Comparison of ENCODE assay signal across 8 mouse cellular contexts in genomic region chr17:8801083-8801854, GRCm38 (mm10).
A peak's percentile ranks its signal among the peaks of the same experiment; 100 is the strongest.
DNase-seq lines count a peak whose midpoint lies in the region; ATAC-seq and TF ChIP-seq lines count a peak whose summit lies in the region.

No protein-coding gene starts in this region.

- peak overlapping the region; percentile 95 for H3K4me2 ChIP-seq in limb, embryonic 14.5 days (replicated peaks; ENCODE audit: low read depth, low read length, severe bottlenecking)
- peak overlapping the region; percentile 84 for H3K4me2 ChIP-seq in midbrain, embryonic 15.5 days
- peak overlapping the region; percentile 95 for H3K4me2 ChIP-seq in stomach, postnatal 0 days (replicated peaks; ENCODE audit: low read depth)

- H3K27me3 ChIP-seq in heart, adult 2 months (ENCODE audit: control insufficient read depth, insufficient read depth, low read length): peaks cover 12% of the 10 kb centered on the region
- peaks cover 57% of the 10 kb centered on the region for H3K27me3 ChIP-seq in limb, embryonic 14.5 days (ENCODE audit: control insufficient read depth, insufficient read depth, low read length)
- peaks cover 31% of the 10 kb centered on the region for H3K27me3 ChIP-seq in midbrain, embryonic 15.5 days (replicated peaks)
- peaks cover 15% of the 10 kb centered on the region; the same call in 1 of the 2 replicates for H3K27me3 ChIP-seq in stomach, postnatal 0 days (ENCODE audit: control insufficient read depth, insufficient read depth, low read length)

- peak overlapping the region; percentile 87 for H3K4me3 ChIP-seq in heart, adult 2 months
- peak overlapping the region; percentile 68 for H3K4me3 ChIP-seq in limb, embryonic 14.5 days (replicated peaks; ENCODE audit: low read length)
- peak overlapping the region; percentile 84 for H3K4me3 ChIP-seq in midbrain, embryonic 15.5 days
- H3K4me3 ChIP-seq in stomach, postnatal 0 days (ENCODE audit: low read depth, low read length): peak overlapping the region; percentile 66

- peaks cover 1% of the 10 kb centered on the region; the same call in 1 of the 2 replicates for H3K4me1 ChIP-seq in heart, adult 2 months (ENCODE audit: control insufficient read depth, insufficient read depth, low read length)
- peaks cover 14% of the 10 kb centered on the region for H3K4me1 ChIP-seq in limb, embryonic 14.5 days (ENCODE audit: control insufficient read depth, insufficient read depth, low read length)
- peaks cover 40% of the 10 kb centered on the region for H3K4me1 ChIP-seq in midbrain, embryonic 15.5 days
- H3K4me1 ChIP-seq in stomach, postnatal 0 days (replicated peaks; ENCODE audit: control insufficient read depth, insufficient read depth): 0 out of 2 replicates have a peak, but pooled peaks cover 2% of the 10 kb centered on the region

- H3K79me2 ChIP-seq in heart, adult 2 months (replicated peaks; ENCODE audit: control insufficient read depth, insufficient read depth, low read length): no peaks in the 10 kb centered on the region

- no peak for TF ChIP-seq CTCF in heart, adult 2 months (IDR thresholded peaks at IDR 0.05)
- no peak for TF ChIP-seq CTCF in stomach, postnatal 0 days (IDR thresholded peaks at IDR 0.05; ENCODE audit: low read depth)

- no peaks in the 10 kb centered on the region for H3K36me3 ChIP-seq in heart, adult 2 months (ENCODE audit: control insufficient read depth, insufficient read depth, low read length)
- H3K36me3 ChIP-seq in limb, embryonic 14.5 days (ENCODE audit: control insufficient read depth, insufficient read depth, low read length): no peaks in the 10 kb centered on the region
- H3K36me3 ChIP-seq in midbrain, embryonic 15.5 days (replicated peaks): no peaks in the 10 kb centered on the region
- no peaks in the 10 kb centered on the region for H3K36me3 ChIP-seq in stomach, postnatal 0 days (ENCODE audit: control insufficient read depth, insufficient read depth, low read length)

- intact Hi-C loops in heart, adult 2 months (cut with DNase I): loop anchor here (2.0 kb wide), 1 partner anchor 72 kb away; no protein-coding TSS in a partner anchor

- no peaks in the 10 kb centered on the region for H3K9me3 ChIP-seq in limb, embryonic 14.5 days (ENCODE audit: control insufficient read depth, low read length)
- H3K9me3 ChIP-seq in midbrain, embryonic 15.5 days: no peaks in the 10 kb centered on the region
- no peaks in the 10 kb centered on the region for H3K9me3 ChIP-seq in stomach, postnatal 0 days (ENCODE audit: control insufficient read depth, low read length)

- peak overlapping the region; percentile 73 for H3K9ac ChIP-seq in heart, adult 2 months (ENCODE audit: low read depth, low read length)
- peak overlapping the region; percentile 71 for H3K9ac ChIP-seq in limb, embryonic 14.5 days (ENCODE audit: low read depth, low read length, severe bottlenecking)
- H3K9ac ChIP-seq in midbrain, embryonic 15.5 days: peak overlapping the region; percentile 82
- H3K9ac ChIP-seq in stomach, postnatal 0 days (ENCODE audit: low read length): peak overlapping the region; percentile 62

- H3K27ac ChIP-seq in heart, adult 2 months: peak overlapping the region; percentile 69
- no peak overlapping the region for H3K27ac ChIP-seq in limb, embryonic 14.5 days (replicated peaks; ENCODE audit: low read depth, low read length)
- H3K27ac ChIP-seq in midbrain, embryonic 15.5 days: peak overlapping the region; percentile 90
- peak overlapping the region; percentile 63 for H3K27ac ChIP-seq in stomach, postnatal 0 days (replicated peaks)

- peak; percentile 27; the same call in 1 of the 2 replicates for TF ChIP-seq POLR2A in heart, adult 2 months (IDR thresholded peaks at IDR 0.05; ENCODE audit: insufficient read depth, low read depth, low read length)
- TF ChIP-seq POLR2A in limb, embryonic 14.5 days (IDR thresholded peaks at IDR 0.05; ENCODE audit: borderline replicate concordance, extremely low read depth, insufficient read depth, insufficient read length): 0 out of 2 replicates have a peak, but pooled peaks have one; percentile 12

- 1% methylated on average over 57 of the region's 72 CpGs for WGBS in heart, adult 2 months
- WGBS in limb, embryonic 14.5 days: 0% methylated on average over 26 of the region's 72 CpGs
- under 1% methylated on average over 23 of the region's 72 CpGs for WGBS in midbrain, embryonic 15.5 days
- WGBS in stomach, postnatal 0 days: 0% methylated on average over 37 of the region's 72 CpGs

- TF ChIP-seq EP300 in heart, adult 2 months (IDR thresholded peaks at IDR 0.05; ENCODE audit: insufficient read depth, low read depth, low read length): no peak
- TF ChIP-seq EP300 in stomach, postnatal 0 days (optimal IDR thresholded peaks at IDR 0.05): no peak

- ATAC-seq in CD4-positive, CD25-positive, alpha-beta regulatory T cell, adult 4 months: no peak
- ATAC-seq in limb, embryonic 14.5 days (ENCODE audit: low FRiP score, low read depth): peak; percentile 71
- peak; percentile 78 for ATAC-seq in midbrain, embryonic 15.5 days (replicated peaks)
- ATAC-seq in stomach, postnatal 0 days (ENCODE audit: low FRiP score, low TSS enrichment): peak; percentile 75

- DNase-seq in CD4-positive, CD25-positive, alpha-beta regulatory T cell, adult 2 months (ENCODE audit: low read depth, low spot score): peak; percentile 8
- peak; percentile 80 for DNase-seq in embryo, embryonic 9.5 days (ENCODE audit: extremely low spot score)
- peak; percentile 89 to 90 for DNase-seq in heart, adult 2 months
- peak; percentile 27 to 51 for DNase-seq in kidney, adult 8-10 months
- DNase-seq in limb, embryonic 14.5 days (ENCODE audit: low spot score): peak; percentile 34
- peak; percentile 46 for DNase-seq in stomach, postnatal 0 days (ENCODE audit: low spot score)

Comparison
In these comparisons a context has a peak if more than half of its experiments do, and no peak if none do; other contexts are left out.
1. DNase-seq: peak in every context shown above with its lines; median percentile 90 in heart, adult 2 months; 80 in embryo, embryonic 9.5 days; 46 in stomach, postnatal 0 days; 39 in kidney, adult 8-10 months; 34 in limb, embryonic 14.5 days; 8 in CD4-positive, CD25-positive, alpha-beta regulatory T cell, adult 2 months.